Mouse (Mus musculus): ENCODE measurements at regions not wholly inside any gene's neighbourhood (a gene's known extent, or its start where the extent isn't known, plus 50 kb on each side); places are given as distances from the start of the nearest gene placed in this dataset.
A peak's percentile ranks its signal among the peaks of the same experiment; 100 is the strongest.
"Not testable (repeated sequence)": the region's sequence is repeated elsewhere in the genome, so short reads cannot be mapped to it uniquely, and the experiment has no call there.

- H3K27me3 ChIP-seq = peaks cover 17% of the 10 kb centered on the region
- ATAC-seq = no peak
- CTCF ChIA-PET = no interaction called here
- DNase-seq (ENCODE audit: low read depth, low spot score) = no peak
- POLR2A ChIA-PET = no interaction called here
- in situ Hi-C loops (cut with MboI; ENCODE audit: low pct_unique_long_range_greater_than_20kb) = no loop called here
- TF ChIP-seq CTCF (IDR thresholded peaks at IDR 0.05) = no peak
These were observed 186.3 kb upstream of the Cldn34b3 start for GRCm38 (mm10) chrX:76077781-76078180.

- in situ Hi-C loops (cut with MboI; ENCODE audit: low pct_unique_long_range_greater_than_20kb) = no loop called here
- DNase-seq (ENCODE audit: low read depth, low spot score) (no peak), ATAC-seq (no peak)
- TF ChIP-seq CTCF (IDR thresholded peaks at IDR 0.05) = no peak
- peaks cover 17% of the 10 kb centered on the region for H3K27me3 ChIP-seq
- ChIA-PET CTCF (no interaction called here), POLR2A (no interaction called here)
These were observed 181.4 kb upstream of the Cldn34b3 start for GRCm38 (mm10) chrX:76082670-76083069.

- ChIA-PET CTCF (interaction anchor here (1.3 kb wide), 1 partner anchor 10 kb away, joined by 5 read pairs; no protein-coding TSS in a partner anchor), POLR2A (no interaction called here)
- peaks cover 25% of the 10 kb centered on the region for H3K27me3 ChIP-seq
- no peak for TF ChIP-seq CTCF (IDR thresholded peaks at IDR 0.05)
- in situ Hi-C loops (cut with MboI; ENCODE audit: low pct_unique_long_range_greater_than_20kb) = no loop called here
- ATAC-seq (no peak), DNase-seq (ENCODE audit: low read depth, low spot score) (no peak)
These were observed 153.2 kb upstream of the Cldn34b3 start for GRCm38 (mm10) chrX:76110763-76111474.

GRCm38 (mm10) chrX:76116086-76116485 is 148.0 kb upstream of the Cldn34b3 start:
- ATAC-seq (no peak), DNase-seq (ENCODE audit: low read depth, low spot score) (no peak)
- POLR2A ChIA-PET = no interaction called here
- CTCF ChIA-PET = no interaction called here
- TF ChIP-seq CTCF (IDR thresholded peaks at IDR 0.05) = no peak
- peaks cover 12% of the 10 kb centered on the region for H3K27me3 ChIP-seq
- in situ Hi-C loops (cut with MboI; ENCODE audit: low pct_unique_long_range_greater_than_20kb) = no loop called here

GRCm38 (mm10) chrX:76116562-76116961 is 147.5 kb upstream of the Cldn34b3 start:
- no peak for TF ChIP-seq CTCF (IDR thresholded peaks at IDR 0.05)
- POLR2A ChIA-PET = no interaction called here
- CTCF ChIA-PET = no interaction called here
- peaks cover 14% of the 10 kb centered on the region for H3K27me3 ChIP-seq
- no peak for ATAC-seq
- no peak for DNase-seq (ENCODE audit: low read depth, low spot score)
- in situ Hi-C loops (cut with MboI; ENCODE audit: low pct_unique_long_range_greater_than_20kb) = no loop called here

- H3K27me3 ChIP-seq = peaks cover 21% of the 10 kb centered on the region
- CTCF ChIA-PET = interaction anchor here (1.5 kb wide), 1 partner anchor 10 kb away, joined by 5 read pairs; no protein-coding TSS in a partner anchor
- ATAC-seq (no peak), DNase-seq (ENCODE audit: low read depth, low spot score) (no peak)
- POLR2A ChIA-PET = no interaction called here
- in situ Hi-C loops (cut with MboI; ENCODE audit: low pct_unique_long_range_greater_than_20kb) = no loop called here
- no peak for TF ChIP-seq CTCF (IDR thresholded peaks at IDR 0.05)
These were observed 143.2 kb upstream of the Cldn34b3 start for GRCm38 (mm10) chrX:76120936-76121335.

- ChIA-PET CTCF (no interaction called here), POLR2A (no interaction called here)
- ATAC-seq (no peak), DNase-seq (ENCODE audit: low read depth, low spot score) (peak; percentile 10)
- no peak for TF ChIP-seq CTCF (IDR thresholded peaks at IDR 0.05)
- peaks cover 21% of the 10 kb centered on the region for H3K27me3 ChIP-seq
- in situ Hi-C loops (cut with MboI; ENCODE audit: low pct_unique_long_range_greater_than_20kb) = no loop called here
These were observed 140.7 kb upstream of the Cldn34b3 start for GRCm38 (mm10) chrX:76123355-76123754.

GRCm38 (mm10) chrX:76137729-76138128 is 126.4 kb upstream of the Cldn34b3 start:
- DNase-seq (ENCODE audit: low read depth, low spot score) (no peak), ATAC-seq (no peak)
- peaks cover 30% of the 10 kb centered on the region for H3K27me3 ChIP-seq
- TF ChIP-seq CTCF (IDR thresholded peaks at IDR 0.05) = no peak
- POLR2A ChIA-PET = no interaction called here
- CTCF ChIA-PET = no interaction called here
- in situ Hi-C loops (cut with MboI; ENCODE audit: low pct_unique_long_range_greater_than_20kb) = loop anchor here (5.0 kb wide), 1 partner anchor 50 kb away; no protein-coding TSS in a partner anchor

GRCm38 (mm10) chrX:76141022-76141421 is 123.1 kb upstream of the Cldn34b3 start:
- in situ Hi-C loops (cut with MboI; ENCODE audit: low pct_unique_long_range_greater_than_20kb) = no loop called here
- no peak for DNase-seq (ENCODE audit: low read depth, low spot score)
- ATAC-seq = no peak
- no peak for TF ChIP-seq CTCF (IDR thresholded peaks at IDR 0.05)
- ChIA-PET POLR2A (no interaction called here), CTCF (no interaction called here)
- H3K27me3 ChIP-seq = peaks cover 27% of the 10 kb centered on the region

- peaks cover 26% of the 10 kb centered on the region for H3K27me3 ChIP-seq
- ATAC-seq; POLR2A ChIA-PET; in situ Hi-C loops (cut with MboI; ENCODE audit: low pct_unique_long_range_greater_than_20kb); DNase-seq (ENCODE audit: low read depth, low spot score); CTCF ChIA-PET: not testable (repeated sequence)
These were observed 89.3 kb upstream of the Cldn34b3 start for GRCm38 (mm10) chrX:76174806-76175205.

GRCm38 (mm10) chrX:76181446-76182148 is 82.5 kb upstream of the Cldn34b3 start:
- no peak for DNase-seq (ENCODE audit: low read depth, low spot score)
- ChIA-PET CTCF (no interaction called here), POLR2A (no interaction called here)
- in situ Hi-C loops (cut with MboI; ENCODE audit: low pct_unique_long_range_greater_than_20kb) = no loop called here
- no peak for TF ChIP-seq CTCF (IDR thresholded peaks at IDR 0.05)
- H3K27me3 ChIP-seq = peaks cover 18% of the 10 kb centered on the region
- no peak for ATAC-seq
